Mouse (Mus musculus): ENCODE results near the gene Drc3.

Gene Drc3

GRCm38 (mm10) chr11:60335771-60336170 lies 17.4 kb upstream of the Drc3 start:
- DNase-seq (ENCODE audit: low spot score in 2 of 2): peak in 1 of 2 experiments; percentile 59

- peak in 1 of 2 experiments; percentile 33 for DNase-seq (ENCODE audit: low spot score in 2 of 2)
Observed at GRCm38 (mm10) chr11:60338291-60338690, 14.8 kb upstream of the Drc3 start.

GRCm38 (mm10) chr11:60339361-60339760 lies 13.8 kb upstream of the Drc3 start:
- DNase-seq (ENCODE audit: low spot score in 2 of 2): no peak

GRCm38 (mm10) chr11:60345868-60346267 lies 7.3 kb upstream of the Drc3 start:
- DNase-seq (ENCODE audit: low spot score in 2 of 2): no peak

GRCm38 (mm10) chr11:60346537-60346936 lies 6.6 kb upstream of the Drc3 start:
- DNase-seq (ENCODE audit: low spot score in 2 of 2): peak in 1 of 2 experiments; percentile 30

GRCm38 (mm10) chr11:60351388-60351787 lies 1.7 kb upstream of the Drc3 start:
- no peak for DNase-seq (ENCODE audit: low spot score in 2 of 2)

GRCm38 (mm10) chr11:60351925-60352371 lies 1.2 kb upstream of the Drc3 start:
- peak in 1 of 2 experiments; percentile 68 for DNase-seq (ENCODE audit: low spot score in 2 of 2)

GRCm38 (mm10) chr11:60355952-60356351 lies 2.8 kb downstream of the Drc3 start:
- no peak for DNase-seq (ENCODE audit: low spot score in 2 of 2)

- no peak for DNase-seq (ENCODE audit: low spot score in 2 of 2)
Observed at GRCm38 (mm10) chr11:60357116-60357515, 4.0 kb downstream of the Drc3 start.

- no peak for DNase-seq (ENCODE audit: low spot score in 2 of 2)
Observed at GRCm38 (mm10) chr11:60358548-60358947, 5.4 kb downstream of the Drc3 start.

- DNase-seq (ENCODE audit: low spot score in 2 of 2): no peak
Observed at GRCm38 (mm10) chr11:60359138-60359537, 6.0 kb downstream of the Drc3 start.

GRCm38 (mm10) chr11:60359936-60360335 lies 6.8 kb downstream of the Drc3 start:
- DNase-seq (ENCODE audit: low spot score in 2 of 2): no peak

- no peak for DNase-seq (ENCODE audit: low spot score in 2 of 2)
Observed at GRCm38 (mm10) chr11:60360631-60361201, 7.6 kb downstream of the Drc3 start.

GRCm38 (mm10) chr11:60366239-60367019 lies 13.3 kb downstream of the Drc3 start:
- no peak for DNase-seq (ENCODE audit: low spot score in 2 of 2)

- no peak for DNase-seq (ENCODE audit: low spot score in 2 of 2)
Observed at GRCm38 (mm10) chr11:60367256-60367655, 14.1 kb downstream of the Drc3 start.

GRCm38 (mm10) chr11:60368909-60369308 lies 15.8 kb downstream of the Drc3 start:
- DNase-seq (ENCODE audit: low spot score in 2 of 2): no peak

- no peak for DNase-seq (ENCODE audit: low spot score in 2 of 2)
Observed at GRCm38 (mm10) chr11:60369448-60369847, 16.3 kb downstream of the Drc3 start.

GRCm38 (mm10) chr11:60370431-60370830 lies 17.3 kb downstream of the Drc3 start:
- no peak for DNase-seq (ENCODE audit: low spot score in 2 of 2)

GRCm38 (mm10) chr11:60374481-60374880 lies 21.4 kb downstream of the Drc3 start:
- DNase-seq (ENCODE audit: low spot score in 2 of 2): no peak

- DNase-seq (ENCODE audit: low spot score in 2 of 2): no peak
Observed at GRCm38 (mm10) chr11:60383518-60383917, 30.4 kb downstream of the Drc3 start.

GRCm38 (mm10) chr11:60384762-60385421 lies 31.8 kb downstream of the Drc3 start:
- DNase-seq (ENCODE audit: low spot score in 2 of 2): peak; percentile 62 to 80

GRCm38 (mm10) chr11:60385946-60386345 lies 32.8 kb downstream of the Drc3 start:
- no peak for DNase-seq (ENCODE audit: low spot score in 2 of 2)

GRCm38 (mm10) chr11:60387944-60388343 lies 34.8 kb downstream of the Drc3 start:
- DNase-seq (ENCODE audit: low spot score in 2 of 2): no peak
